Mouse (Mus musculus) MEL (cell line): ENCODE measurements around the gene Gng7.

Source experiments
- CHD1 ChIP-seq: IDR thresholded peaks from 2 replicates; pipeline ENCODE4 v1.6.1; 2012; ENCODE audit warnings: low read depth, mild to moderate bottlenecking, inconsistent platforms, low read length, improper control_type of control experiment
- CHD2 ChIP-seq: IDR thresholded peaks from 2 replicates; pipeline ENCODE4 v1.6.1; 2011; ENCODE audit warnings: low read length, improper control_type of control experiment
- CTCF ChIP-seq, 3 experiments: IDR thresholded peaks in 2 of 3; conservative IDR thresholded peaks in 1 of 3; 2 replicates each; pipeline ENCODE4 v1.5.1; 2011 to 2012; ENCODE audit warnings: low read length in 3 of 3, low read depth in 2 of 3, mild to moderate bottlenecking in 2 of 3, improper control_type of control experiment in 1 of 3, inconsistent platforms in 1 of 3, mixed read lengths in 1 of 3, moderate library complexity in 1 of 3; ENCODE audit not compliant: control insufficient read depth in 1 of 3, insufficient read depth in 1 of 3, poor library complexity in 1 of 3, severe bottlenecking in 1 of 3
- ELF1 ChIP-seq: IDR thresholded peaks from 2 replicates; pipeline ENCODE4 v1.6.1; 2014; ENCODE audit warnings: low read depth, mild to moderate bottlenecking, inconsistent platforms, low read length, improper control_type of control experiment, moderate library complexity
- EP300 ChIP-seq, 2 experiments: IDR thresholded peaks; 2 replicates each; pipeline ENCODE4 v1.6.1; 2011; ENCODE audit warnings: improper control_type of control experiment in 2 of 2, low read length in 2 of 2, low read depth in 1 of 2, mild to moderate bottlenecking in 1 of 2
- GATA1 ChIP-seq: IDR thresholded peaks from 2 replicates; pipeline ENCODE4 v1.6.1; 2011; ENCODE audit warnings: low read depth, low read length, improper control_type of control experiment
- MXI1 ChIP-seq: IDR thresholded peaks from 2 replicates; pipeline ENCODE4 v1.6.1; 2011; ENCODE audit warnings: mild to moderate bottlenecking, low read depth, low read length, improper control_type of control experiment
- NELFE ChIP-seq: IDR thresholded peaks from 2 replicates; pipeline ENCODE4 v1.6.1; 2011; ENCODE audit warnings: low read depth, low read length, improper control_type of control experiment
- POLR2A ChIP-seq, 2 experiments: IDR thresholded peaks; 2 replicates each; pipeline ENCODE4 v1.6.1; 2011 to 2012; ENCODE audit warnings: low read length in 2 of 2, mild to moderate bottlenecking in 2 of 2, control low read depth in 1 of 2, improper control_type of control experiment in 1 of 2, low read depth in 1 of 2, moderate library complexity in 1 of 2; ENCODE audit not compliant: control insufficient read depth in 1 of 2, insufficient read depth in 1 of 2, poor library complexity in 1 of 2
- POLR2AphosphoS5 ChIP-seq: IDR thresholded peaks from 2 replicates; pipeline ENCODE4 v1.6.1; 2012; ENCODE audit warnings: low read depth, borderline replicate concordance, mild to moderate bottlenecking, inconsistent platforms, low read length, moderate library complexity, mixed read lengths
- RCOR1 ChIP-seq: IDR thresholded peaks from 2 replicates; pipeline ENCODE4 v1.6.1; 2012; ENCODE audit warnings: low read depth, mild to moderate bottlenecking, inconsistent platforms, low read length, improper control_type of control experiment
- TCF12 ChIP-seq: IDR thresholded peaks from 2 replicates; pipeline ENCODE4 v1.6.1; 2014; ENCODE audit warnings: low read depth, mild to moderate bottlenecking, inconsistent platforms, low read length, improper control_type of control experiment, moderate library complexity
- ZC3H11A ChIP-seq: IDR thresholded peaks from 2 replicates; pipeline ENCODE4 v1.6.1; 2012; ENCODE audit warnings: low read depth, mild to moderate bottlenecking, inconsistent platforms, low read length, improper control_type of control experiment
- ZMIZ1 ChIP-seq: IDR thresholded peaks from 2 replicates; pipeline ENCODE4 v1.6.1; 2012; ENCODE audit warnings: low read depth, mild to moderate bottlenecking, inconsistent platforms, low read length, improper control_type of control experiment, moderate library complexity

DNA sequence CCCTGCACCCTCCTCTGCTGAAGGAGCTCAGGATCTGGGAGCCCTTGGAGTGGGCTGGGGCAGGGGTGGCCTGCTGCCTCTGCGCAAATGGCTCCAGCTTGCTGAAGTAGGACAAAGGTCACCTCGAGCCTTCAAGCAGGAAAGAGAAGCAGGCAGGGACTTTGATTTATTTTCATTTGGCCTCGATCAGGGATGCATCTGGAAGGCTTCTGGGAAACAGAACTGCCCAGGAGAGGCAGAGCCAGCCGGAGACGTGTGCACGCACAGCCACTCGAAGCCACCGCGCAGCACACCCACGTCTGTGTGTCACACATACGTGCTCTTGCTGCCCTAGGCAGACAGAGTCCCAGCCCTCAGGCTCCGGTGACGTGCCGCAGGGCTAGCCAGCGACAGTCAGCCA is 43.2 kb downstream of the Gng7 start:
- TF ChIP-seq POLR2A (IDR thresholded peaks at IDR 0.05; ENCODE audit: control insufficient read depth in 1 of 2, insufficient read depth in 1 of 2, low read depth in 1 of 2, low read length in 2 of 2, poor library complexity in 1 of 2) (no peak), ELF1 (no peak), GATA1 (no peak), CTCF (IDR thresholded peaks at IDR 0.05 in 2 of 3, conservative IDR thresholded peaks at IDR 0.05 in 1 of 3; ENCODE audit: control insufficient read depth in 1 of 3, insufficient read depth in 1 of 3, low read depth in 2 of 3, low read length in 3 of 3, poor library complexity in 1 of 3, severe bottlenecking in 1 of 3) (no peak), MXI1 (no peak), CHD2 (no peak), TCF12 (no peak), EP300 (IDR thresholded peaks at IDR 0.05; ENCODE audit: low read depth in 1 of 2, low read length in 2 of 2) (no peak), CHD1 (no peak), ZC3H11A (no peak), RCOR1 (no peak), POLR2AphosphoS5 (no peak), NELFE (no peak), ZMIZ1 (no peak)
